Mouse (Mus musculus) hindbrain, embryonic 11.5 days (tissue): ENCODE data around the gene Gm7029. TPM values are rescaled to one million over a fixed set of nuclear protein-coding genes. Genes with fewer than 3 reads are reported as not detected.
"Not testable (repeated sequence)": the region's sequence is repeated elsewhere in the genome, so short reads cannot be mapped to it uniquely, and the experiment has no call there.

Source experiments
- ATAC-seq: fragments of 200-750 bp; cut with Nextera tagmentation; 2 replicates; pipeline ENCODE4 v1.8.0; 2017; ENCODE audit warnings: mild to moderate bottlenecking, moderate TSS enrichment, moderate library complexity; ENCODE audit not compliant: low FRiP score
- DNase-seq: peaks from one replicate; pipeline ENCODE4 v3.0.0-alpha.2; 2015; ENCODE audit warnings: low spot score
- H3K27ac ChIP-seq: fragments of 300-500 bp; sonication (generic); 2 replicates; pipeline ENCODE4 v1.5.1; 2014; ENCODE audit warnings: mild to moderate bottlenecking, low read depth, low read length
- H3K27me3 ChIP-seq: fragments of 300-500 bp; sonication (generic); 2 replicates; pipeline ENCODE4 v1.6.1; 2014; ENCODE audit warnings: mild to moderate bottlenecking, low read length, moderate library complexity, mixed read lengths; ENCODE audit not compliant: control insufficient read depth, insufficient read depth
- H3K36me3 ChIP-seq: fragments of 300-500 bp; sonication (generic); 2 replicates; pipeline ENCODE4 v1.6.1; 2014; ENCODE audit warnings: mild to moderate bottlenecking, low read length, moderate library complexity, mixed read lengths; ENCODE audit not compliant: control insufficient read depth, insufficient read depth
- H3K4me1 ChIP-seq: fragments of 300-500 bp; sonication (generic); replicated peaks from 2 replicates; pipeline ENCODE4 v1.6.1; 2014; ENCODE audit warnings: low read length, mixed read lengths; ENCODE audit not compliant: control insufficient read depth, insufficient read depth
- H3K4me2 ChIP-seq: fragments of 300-500 bp; sonication (generic); replicated peaks from 2 replicates; pipeline ENCODE4 v1.6.1; 2014; ENCODE audit warnings: mild to moderate bottlenecking, low read depth, low read length
- H3K4me3 ChIP-seq: fragments of 300-500 bp; sonication (generic); 2 replicates; pipeline ENCODE4 v1.5.1; 2014; ENCODE audit warnings: low read depth, low read length
- H3K9ac ChIP-seq: fragments of 300-500 bp; sonication (generic); 2 replicates; pipeline ENCODE4 v1.6.1; 2014; ENCODE audit warnings: low read depth, low read length
- H3K9me3 ChIP-seq: fragments of 300-500 bp; sonication (generic); 2 replicates; pipeline ENCODE4 v1.6.1; 2016; ENCODE audit warnings: low read length; ENCODE audit not compliant: control insufficient read depth
- WGBS: fragments of 180-500 bp; shearing (Covaris S2); extraction: QIAGEN DNeasy Blood & Tissue Kit; methylation state at CpG from one replicate; pipeline ENCODE4 v1.1.7; 2014; 5-methylcytosine and 5-hydroxymethylcytosine counted together
- polyA plus RNA-seq: library from polyadenylated mRNA; unstranded; fragments of >200 nt; fragmentation: Nextera tagmentation; extraction: Ambion mirVana; gene quantifications from 2 replicates; pipeline ENCODE4 v1.2.1, GENCODE M21; 2014

The Gm7029 gene
- polyA plus RNA-seq, 1 experiment from 2014 or later = not detected

- 87% methylated on average over 1 of the region's 1 CpGs for WGBS
- ATAC-seq = no peak
- Histone ChIP-seq H3K27me3 (no peaks in the 10 kb centered on the region), H3K4me1 (peaks cover 8% of the 10 kb centered on the region), H3K36me3 (0 out of 2 replicates have a peak, but pooled peaks cover 2% of the 10 kb centered on the region), H3K4me3 (no peak overlapping the region), H3K9me3 (no peaks in the 10 kb centered on the region), H3K27ac (no peak overlapping the region), H3K4me2 (peak overlapping the region; percentile 88), H3K9ac (no peak overlapping the region)
- no peak for DNase-seq
These were observed 29.4 kb upstream of the Gm7029 start for GRCm38 (mm10) chr17:33844196-33844595.

GRCm38 (mm10) chr17:33848139-33848538, 25.5 kb upstream of the Gm7029 start:
- no peak overlapping the region for H3K4me2 ChIP-seq

GRCm38 (mm10) chr17:33851331-33851730, 22.3 kb upstream of the Gm7029 start:
- DNase-seq = no peak

More at GRCm38 (mm10) chr17:33848139-33848538, 25.5 kb upstream of the Gm7029 start:
- Histone ChIP-seq H3K4me1 (peaks cover 8% of the 10 kb centered on the region), H3K4me3 (no peak overlapping the region), H3K9ac (no peak overlapping the region), H3K27me3 (no peaks in the 10 kb centered on the region), H3K36me3 (0 out of 2 replicates have a peak, but pooled peaks cover 2% of the 10 kb centered on the region), H3K9me3 (no peaks in the 10 kb centered on the region), H3K27ac (no peak overlapping the region)
- DNase-seq (no peak), ATAC-seq (no peak)
- 78% methylated on average over 8 of the region's 8 CpGs for WGBS

GRCm38 (mm10) chr17:33857816-33858215, 15.8 kb upstream of the Gm7029 start:
- Histone ChIP-seq H3K4me1 (no peaks in the 10 kb centered on the region), H3K4me2 (no peak overlapping the region), H3K27me3 (no peaks in the 10 kb centered on the region), H3K4me3 (no peak overlapping the region), H3K36me3 (no peaks in the 10 kb centered on the region), H3K9me3 (no peaks in the 10 kb centered on the region), H3K9ac (no peak overlapping the region), H3K27ac (no peak overlapping the region)
- DNase-seq (no peak), ATAC-seq (no peak)
- 58% methylated on average over 4 of the region's 4 CpGs for WGBS

More at GRCm38 (mm10) chr17:33851331-33851730, 22.3 kb upstream of the Gm7029 start:
- WGBS = 73% methylated on average over 1 of the region's 1 CpGs
- H3K36me3 ChIP-seq = 0 out of 2 replicates have a peak, but pooled peaks cover 2% of the 10 kb centered on the region
- H3K4me3 ChIP-seq = no peak overlapping the region
- H3K9me3 ChIP-seq = no peaks in the 10 kb centered on the region
- no peak overlapping the region for H3K9ac ChIP-seq
- no peaks in the 10 kb centered on the region for H3K27me3 ChIP-seq
- H3K4me1 ChIP-seq = no peaks in the 10 kb centered on the region
- H3K4me2 ChIP-seq = no peak overlapping the region
- no peak overlapping the region for H3K27ac ChIP-seq
- ATAC-seq = no peak

- no peak overlapping the region for H3K4me3 ChIP-seq
- 49% methylated on average over 9 of the region's 9 CpGs for WGBS
- DNase-seq = peak; percentile 53
These were observed 8.2 kb upstream of the Gm7029 start for GRCm38 (mm10) chr17:33865330-33866030.

GRCm38 (mm10) chr17:33874411-33874810, 774 bp downstream of the Gm7029 start:
- H3K4me1 ChIP-seq = no peaks in the 10 kb centered on the region
- H3K27ac ChIP-seq = no peak overlapping the region
- WGBS = 89% methylated on average over 11 of the region's 11 CpGs
- DNase-seq = no peak
- no peak overlapping the region for H3K4me3 ChIP-seq
- H3K9ac ChIP-seq = no peak overlapping the region
- no peaks in the 10 kb centered on the region for H3K27me3 ChIP-seq
- no peak overlapping the region for H3K4me2 ChIP-seq
- no peak for ATAC-seq
- no peaks in the 10 kb centered on the region for H3K9me3 ChIP-seq
- no peaks in the 10 kb centered on the region for H3K36me3 ChIP-seq

More at GRCm38 (mm10) chr17:33865330-33866030, 8.2 kb upstream of the Gm7029 start:
- H3K4me2 ChIP-seq = no peak overlapping the region
- no peaks in the 10 kb centered on the region for H3K27me3 ChIP-seq
- ATAC-seq = no peak
- H3K9ac ChIP-seq = no peak overlapping the region
- H3K27ac ChIP-seq = no peak overlapping the region
- no peaks in the 10 kb centered on the region for H3K36me3 ChIP-seq
- no peaks in the 10 kb centered on the region for H3K4me1 ChIP-seq
- H3K9me3 ChIP-seq = no peaks in the 10 kb centered on the region

GRCm38 (mm10) chr17:33875797-33876196, 2.2 kb downstream of the Gm7029 start:
- not testable (repeated sequence) for H3K9me3 ChIP-seq, H3K27ac ChIP-seq, H3K4me3 ChIP-seq, H3K9ac ChIP-seq, ATAC-seq, H3K36me3 ChIP-seq, H3K27me3 ChIP-seq, H3K4me1 ChIP-seq, H3K4me2 ChIP-seq
- peak; percentile 17 for DNase-seq
- 84% methylated on average over 5 of the region's 5 CpGs for WGBS

GRCm38 (mm10) chr17:33884320-33884719, 10.7 kb downstream of the Gm7029 start:
- not testable (repeated sequence) for H3K27ac ChIP-seq, H3K9me3 ChIP-seq, ATAC-seq, H3K4me2 ChIP-seq, H3K9ac ChIP-seq, H3K36me3 ChIP-seq, DNase-seq, H3K27me3 ChIP-seq, H3K4me3 ChIP-seq, H3K4me1 ChIP-seq
- WGBS = 87% methylated on average over 5 of the region's 11 CpGs

GRCm38 (mm10) chr17:33887802-33888201, 14.2 kb downstream of the Gm7029 start:
- WGBS = 76% methylated on average over 2 of the region's 2 CpGs
- not testable (repeated sequence) for H3K4me1 ChIP-seq, H3K27ac ChIP-seq, H3K27me3 ChIP-seq, H3K9me3 ChIP-seq, H3K4me2 ChIP-seq, H3K36me3 ChIP-seq, ATAC-seq, DNase-seq, H3K4me3 ChIP-seq, H3K9ac ChIP-seq
